Mouse (Mus musculus): ENCODE measurements around the gene Usp33. TPM values are rescaled to one million over a fixed set of nuclear protein-coding genes. Genes with fewer than 3 reads are reported as not detected.

The Usp33 gene
- polyA plus RNA-seq, 1 experiment from 2014 or later, result 88.7 TPM

GRCm38 (mm10) chr3:152348011-152348830 lies 1.9 kb downstream of the Usp33 start:
- Histone ChIP-seq H3K27ac (replicated peaks) (no peak overlapping the region), H3K27me3 (no peaks in the 10 kb centered on the region), H3K9me3 (no peaks in the 10 kb centered on the region), H3K4me2 (peak overlapping the region; percentile 71), H3K9ac (no peak overlapping the region; the same call in 1 of the 2 replicates), H3K36me3 (no peaks in the 10 kb centered on the region), H3K4me3 (no peak overlapping the region), H3K4me1 (replicated peaks) (peaks cover 41% of the 10 kb centered on the region)
- WGBS, result 90% methylated on average over 10 of the region's 10 CpGs
- ATAC-seq (ENCODE audit: low FRiP score, low read depth), result no peak

DNA sequence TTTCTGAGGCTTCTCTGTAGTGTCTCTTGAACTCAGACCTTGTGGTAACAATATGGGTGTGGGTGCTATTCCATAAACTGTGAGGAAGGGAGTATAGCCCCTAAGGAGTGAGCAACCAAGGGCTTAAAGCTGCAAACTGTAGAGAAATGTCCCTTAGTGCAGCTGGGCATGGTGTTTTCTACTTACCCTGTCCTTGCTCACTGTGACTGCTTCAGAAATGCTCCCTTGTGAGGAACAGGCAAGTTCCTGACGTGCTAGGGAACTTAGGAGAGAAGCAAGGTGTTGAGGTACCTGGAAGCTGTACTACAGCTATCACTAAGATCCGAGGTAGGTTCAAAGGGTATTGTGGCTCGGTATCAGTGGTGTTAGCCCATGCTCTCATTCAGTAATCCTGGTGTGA lies 4.2 kb downstream of the Usp33 start:
- H3K27me3 ChIP-seq, result no peaks in the 10 kb centered on the region
- WGBS, result 91% methylated on average over 3 of the region's 3 CpGs

GRCm38 (mm10) chr3:152350966-152351365 lies 4.7 kb downstream of the Usp33 start:
- Histone ChIP-seq H3K27me3 (no peaks in the 10 kb centered on the region), H3K4me1 (replicated peaks) (peaks cover 47% of the 10 kb centered on the region), H3K4me3 (no peak overlapping the region), H3K36me3 (no peaks in the 10 kb centered on the region), H3K9me3 (no peaks in the 10 kb centered on the region), H3K9ac (no peak overlapping the region), H3K4me2 (no peak overlapping the region), H3K27ac (replicated peaks) (no peak overlapping the region)
- no peak for ATAC-seq (ENCODE audit: low FRiP score, low read depth)
- 92% methylated on average over 5 of the region's 5 CpGs for WGBS

More for the DNA sequence above, 4.2 kb downstream of the Usp33 start:
- H3K27ac ChIP-seq (replicated peaks), result no peak overlapping the region
- H3K36me3 ChIP-seq, result no peaks in the 10 kb centered on the region
- H3K9ac ChIP-seq, result no peak overlapping the region
- no peaks in the 10 kb centered on the region for H3K9me3 ChIP-seq
- H3K4me2 ChIP-seq, result no peak overlapping the region
- H3K4me3 ChIP-seq, result no peak overlapping the region
- ATAC-seq (ENCODE audit: low FRiP score, low read depth), result no peak
- H3K4me1 ChIP-seq (replicated peaks), result peaks cover 48% of the 10 kb centered on the region

GRCm38 (mm10) chr3:152352289-152352688 lies 6.0 kb downstream of the Usp33 start:
- H3K36me3 ChIP-seq, result no peaks in the 10 kb centered on the region
- H3K27me3 ChIP-seq, result no peaks in the 10 kb centered on the region
- no peak overlapping the region for H3K4me2 ChIP-seq
- no peak overlapping the region for H3K27ac ChIP-seq (replicated peaks)
- 87% methylated on average over 4 of the region's 4 CpGs for WGBS
- H3K9me3 ChIP-seq, result no peaks in the 10 kb centered on the region
- H3K4me1 ChIP-seq (replicated peaks), result peaks cover 43% of the 10 kb centered on the region
- no peak overlapping the region for H3K4me3 ChIP-seq
- ATAC-seq (ENCODE audit: low FRiP score, low read depth), result no peak
- H3K9ac ChIP-seq, result no peak overlapping the region

- H3K4me1 ChIP-seq (replicated peaks), result peaks cover 30% of the 10 kb centered on the region
- no peaks in the 10 kb centered on the region for H3K27me3 ChIP-seq
- H3K4me2 ChIP-seq, result no peak overlapping the region
- H3K9me3 ChIP-seq, result no peaks in the 10 kb centered on the region
- H3K27ac ChIP-seq (replicated peaks), result no peak overlapping the region
- WGBS, result 61% methylated on average over 10 of the region's 10 CpGs
- no peak overlapping the region for H3K4me3 ChIP-seq
- ATAC-seq (ENCODE audit: low FRiP score, low read depth), result peak; percentile 35; the same call in 1 of the 2 replicates
- no peaks in the 10 kb centered on the region for H3K36me3 ChIP-seq
- no peak overlapping the region for H3K9ac ChIP-seq
These were observed 7.3 kb downstream of the Usp33 start for GRCm38 (mm10) chr3:152353434-152354177.

DNA sequence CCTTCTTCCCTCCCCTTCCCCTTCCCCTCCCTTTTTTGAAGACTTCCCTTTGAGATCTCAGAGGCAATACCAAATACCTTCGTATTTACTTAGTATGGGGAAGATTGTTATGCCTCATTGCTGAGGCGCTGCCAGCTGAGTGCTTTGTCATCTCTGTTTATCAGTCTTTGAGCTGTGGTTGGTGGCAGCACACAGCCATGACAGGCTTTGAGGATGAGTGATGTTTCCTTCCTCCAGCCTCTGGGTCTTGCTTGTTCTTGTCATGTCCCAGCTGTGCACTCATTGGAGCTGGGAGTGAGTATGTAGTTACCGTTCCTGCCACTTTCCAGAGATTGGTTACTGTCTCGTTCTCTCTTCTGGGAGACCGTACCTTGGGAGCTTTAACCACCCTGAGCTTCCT lies 9.1 kb downstream of the Usp33 start:
- ATAC-seq (ENCODE audit: low FRiP score, low read depth), result no peak
- peaks cover 15% of the 10 kb centered on the region for H3K4me1 ChIP-seq (replicated peaks)
- 57% methylated on average over 5 of the region's 5 CpGs for WGBS
- H3K4me2 ChIP-seq, result no peak overlapping the region
- no peak overlapping the region for H3K4me3 ChIP-seq
- peaks cover 5% of the 10 kb centered on the region; the same call in 1 of the 2 replicates for H3K36me3 ChIP-seq
- H3K27me3 ChIP-seq, result no peaks in the 10 kb centered on the region
- no peak overlapping the region for H3K9ac ChIP-seq
- H3K27ac ChIP-seq (replicated peaks), result no peak overlapping the region
- H3K9me3 ChIP-seq, result no peaks in the 10 kb centered on the region

DNA sequence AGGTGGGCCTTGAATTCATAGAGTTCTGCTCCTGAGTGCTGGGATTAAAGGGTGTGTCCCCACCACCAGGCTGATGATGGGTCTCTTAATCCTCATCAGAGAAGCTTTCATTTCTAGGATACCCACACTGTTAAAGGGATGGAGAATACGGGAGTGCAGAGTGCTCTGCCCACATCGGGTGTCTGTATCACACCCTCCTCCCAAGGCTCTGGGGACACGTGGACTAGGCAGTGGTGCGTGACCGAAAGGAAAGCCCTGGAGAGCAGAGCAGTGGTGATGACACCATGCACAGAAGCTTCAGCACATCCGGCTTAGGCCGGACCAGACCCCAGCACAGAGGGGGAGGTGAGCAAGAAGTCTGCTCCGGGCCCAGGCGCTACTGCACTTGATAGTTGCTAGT lies 10.5 kb downstream of the Usp33 start:
- WGBS, result 82% methylated on average over 9 of the region's 9 CpGs
- no peaks in the 10 kb centered on the region for H3K9me3 ChIP-seq

GRCm38 (mm10) chr3:152359151-152359550 lies 12.9 kb downstream of the Usp33 start:
- WGBS, result 90% methylated on average over 7 of the region's 7 CpGs
- Histone ChIP-seq H3K27ac (replicated peaks) (no peak overlapping the region), H3K36me3 (peaks cover 39% of the 10 kb centered on the region)

More for the DNA sequence above, 10.5 kb downstream of the Usp33 start:
- peaks cover 17% of the 10 kb centered on the region for H3K36me3 ChIP-seq
- no peaks in the 10 kb centered on the region for H3K27me3 ChIP-seq
- H3K4me2 ChIP-seq, result no peak overlapping the region
- H3K4me3 ChIP-seq, result no peak overlapping the region
- H3K9ac ChIP-seq, result no peak overlapping the region
- ATAC-seq (ENCODE audit: low FRiP score, low read depth), result no peak; the same call in 1 of the 2 replicates
- no peak overlapping the region for H3K27ac ChIP-seq (replicated peaks)
- H3K4me1 ChIP-seq (replicated peaks), result peaks cover 10% of the 10 kb centered on the region; the same call in 1 of the 2 replicates

GRCm38 (mm10) chr3:152364181-152364580 lies 17.9 kb downstream of the Usp33 start:
- H3K4me3 ChIP-seq, result no peak overlapping the region
- no peaks in the 10 kb centered on the region for H3K4me1 ChIP-seq (replicated peaks)
- no peak overlapping the region for H3K9ac ChIP-seq
- H3K27ac ChIP-seq (replicated peaks), result no peak overlapping the region
- H3K9me3 ChIP-seq, result no peaks in the 10 kb centered on the region
- no peak overlapping the region for H3K4me2 ChIP-seq
- no peak for ATAC-seq (ENCODE audit: low FRiP score, low read depth)
- WGBS, result 92% methylated on average over 2 of the region's 2 CpGs
- H3K36me3 ChIP-seq, result peaks cover 82% of the 10 kb centered on the region
- no peaks in the 10 kb centered on the region for H3K27me3 ChIP-seq

More at GRCm38 (mm10) chr3:152359151-152359550, 12.9 kb downstream of the Usp33 start:
- no peaks in the 10 kb centered on the region for H3K27me3 ChIP-seq
- H3K4me1 ChIP-seq (replicated peaks), result no peaks in the 10 kb centered on the region
- no peak overlapping the region for H3K4me3 ChIP-seq
- ATAC-seq (ENCODE audit: low FRiP score, low read depth), result no peak
- no peak overlapping the region for H3K9ac ChIP-seq
- H3K9me3 ChIP-seq, result no peaks in the 10 kb centered on the region
- H3K4me2 ChIP-seq, result no peak overlapping the region

- no peak overlapping the region for H3K9ac ChIP-seq
- H3K27me3 ChIP-seq, result no peaks in the 10 kb centered on the region
- no peaks in the 10 kb centered on the region for H3K4me1 ChIP-seq (replicated peaks)
- no peak overlapping the region for H3K4me3 ChIP-seq
- peaks cover 71% of the 10 kb centered on the region for H3K36me3 ChIP-seq
- ATAC-seq (ENCODE audit: low FRiP score, low read depth), result no peak
- H3K4me2 ChIP-seq, result no peak overlapping the region
- no peak overlapping the region for H3K27ac ChIP-seq (replicated peaks)
- H3K9me3 ChIP-seq, result no peaks in the 10 kb centered on the region
- 91% methylated on average over 4 of the region's 4 CpGs for WGBS
These were observed 29.8 kb downstream of the Usp33 start for GRCm38 (mm10) chr3:152376063-152376462.

DNA sequence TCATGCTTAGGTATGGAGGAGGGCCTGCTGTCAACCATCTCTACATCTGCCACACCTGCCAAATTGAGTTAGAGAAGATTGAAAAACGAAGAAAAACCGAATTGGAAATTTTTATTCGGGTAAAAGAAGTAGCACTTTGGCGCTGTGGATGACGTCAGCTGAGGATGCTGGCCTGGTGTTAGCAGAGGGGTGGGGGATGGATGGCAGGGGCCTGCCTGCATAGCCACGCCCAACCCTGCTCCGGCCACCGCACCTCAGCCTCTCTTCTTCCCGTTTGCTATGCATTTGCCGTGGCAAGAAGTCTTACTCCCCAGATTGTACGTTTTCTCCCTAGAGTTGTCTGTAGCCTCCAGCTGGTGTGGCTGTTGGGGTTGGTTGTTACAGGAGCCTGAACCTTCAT lies 37.8 kb downstream of the Usp33 start:
- no peaks in the 10 kb centered on the region for H3K9me3 ChIP-seq
- no peak overlapping the region for H3K4me3 ChIP-seq
- H3K4me1 ChIP-seq (replicated peaks), result no peaks in the 10 kb centered on the region
- H3K4me2 ChIP-seq, result no peak overlapping the region
- H3K27ac ChIP-seq (replicated peaks), result no peak overlapping the region
- peaks cover 71% of the 10 kb centered on the region for H3K36me3 ChIP-seq
- ATAC-seq (ENCODE audit: low FRiP score, low read depth), result no peak
- no peaks in the 10 kb centered on the region for H3K27me3 ChIP-seq
- 69% methylated on average over 11 of the region's 11 CpGs for WGBS
- H3K9ac ChIP-seq, result no peak overlapping the region
